Mouse (Mus musculus) liver, embryonic 14.5 days (tissue): ENCODE results near the gene Zfp784.

ENCODE experiments used
- CTCF ChIP-seq: IDR thresholded peaks from 2 replicates; pipeline ENCODE4 v1.5.1; 2016; ENCODE audit warnings: antibody characterized with exemption, low read depth, control low read depth
- EP300 ChIP-seq: IDR thresholded peaks from 2 replicates; pipeline ENCODE4 v1.6.1; 2016; ENCODE audit warnings: antibody characterized with exemption, low read depth

DNA sequence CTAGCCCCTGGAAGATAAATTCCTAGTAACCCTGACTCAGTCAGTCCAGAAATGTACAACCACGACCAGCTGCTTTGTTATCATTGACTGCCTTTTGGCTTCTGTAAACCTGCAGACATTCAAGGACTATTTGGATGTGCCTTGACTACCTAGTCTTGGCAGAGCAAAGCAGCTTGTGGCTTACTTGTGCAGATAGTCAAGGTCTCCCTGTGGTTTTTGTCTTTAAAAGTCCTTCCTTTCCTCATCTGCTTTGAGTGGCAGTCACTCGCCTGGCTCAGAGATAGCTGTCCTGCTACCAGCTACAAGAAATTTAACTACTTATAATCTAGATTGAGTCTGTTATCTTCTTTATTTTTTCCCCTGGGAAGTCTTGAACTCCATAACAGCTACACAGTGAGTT, 6.7 kb upstream of the Zfp784 start:
- TF ChIP-seq CTCF = no peak
- no peak for TF ChIP-seq EP300
